Mouse (Mus musculus): ENCODE results near the gene Asb2.

Gene Asb2

GRCm38 (mm10) chr12:103360812-103361211 lies 5.0 kb upstream of the Asb2 start:
- no peak for DNase-seq (ENCODE audit: low read depth, low spot score)

- no peak for DNase-seq (ENCODE audit: low read depth, low spot score)
Measured at GRCm38 (mm10) chr12:103358951-103359801, 3.4 kb upstream of the Asb2 start.

- no peak for DNase-seq (ENCODE audit: low read depth, low spot score)
Measured at GRCm38 (mm10) chr12:103358216-103358615, 2.4 kb upstream of the Asb2 start.

GRCm38 (mm10) chr12:103356415-103356748 lies 581 bp upstream of the Asb2 start:
- DNase-seq (ENCODE audit: low read depth, low spot score), result no peak

GRCm38 (mm10) chr12:103353538-103353937 lies 2.3 kb downstream of the Asb2 start:
- DNase-seq (ENCODE audit: low read depth, low spot score), result no peak

- no peak for DNase-seq (ENCODE audit: low read depth, low spot score)
Measured at GRCm38 (mm10) chr12:103352735-103353134, 3.1 kb downstream of the Asb2 start.

GRCm38 (mm10) chr12:103348506-103348905 lies 7.3 kb downstream of the Asb2 start:
- DNase-seq (ENCODE audit: low read depth, low spot score), result peak; percentile 83

- no peak for DNase-seq (ENCODE audit: low read depth, low spot score)
Measured at GRCm38 (mm10) chr12:103347406-103347805, 8.4 kb downstream of the Asb2 start.

GRCm38 (mm10) chr12:103346945-103347344 lies 8.9 kb downstream of the Asb2 start:
- DNase-seq (ENCODE audit: low read depth, low spot score), result no peak

GRCm38 (mm10) chr12:103344934-103345333 lies 10.9 kb downstream of the Asb2 start:
- no peak for DNase-seq (ENCODE audit: low read depth, low spot score)

- DNase-seq (ENCODE audit: low read depth, low spot score), result no peak
Measured at GRCm38 (mm10) chr12:103343456-103343855, 12.3 kb downstream of the Asb2 start.

GRCm38 (mm10) chr12:103341212-103341611 lies 14.6 kb downstream of the Asb2 start:
- DNase-seq (ENCODE audit: low read depth, low spot score), result peak; percentile 24

GRCm38 (mm10) chr12:103338162-103338798 lies 17.5 kb downstream of the Asb2 start:
- DNase-seq (ENCODE audit: low read depth, low spot score), result no peak

- DNase-seq (ENCODE audit: low read depth, low spot score), result no peak
Measured at GRCm38 (mm10) chr12:103336766-103337165, 19.0 kb downstream of the Asb2 start.

GRCm38 (mm10) chr12:103333426-103333825 lies 22.4 kb downstream of the Asb2 start:
- no peak for DNase-seq (ENCODE audit: low read depth, low spot score)

GRCm38 (mm10) chr12:103332879-103333278 lies 22.9 kb downstream of the Asb2 start:
- no peak for DNase-seq (ENCODE audit: low read depth, low spot score)

GRCm38 (mm10) chr12:103331491-103331890 lies 24.3 kb downstream of the Asb2 start:
- DNase-seq (ENCODE audit: low read depth, low spot score), result no peak

GRCm38 (mm10) chr12:103328448-103329191 lies 27.2 kb downstream of the Asb2 start:
- peak; percentile 6 for DNase-seq (ENCODE audit: low read depth, low spot score)

GRCm38 (mm10) chr12:103327107-103327506 lies 28.7 kb downstream of the Asb2 start:
- no peak for DNase-seq (ENCODE audit: low read depth, low spot score)

GRCm38 (mm10) chr12:103326569-103326968 lies 29.2 kb downstream of the Asb2 start:
- DNase-seq (ENCODE audit: low read depth, low spot score), result no peak

GRCm38 (mm10) chr12:103325156-103325857 lies 30.5 kb downstream of the Asb2 start:
- DNase-seq (ENCODE audit: low read depth, low spot score), result peak; percentile 25

- peak; percentile 32 for DNase-seq (ENCODE audit: low read depth, low spot score)
Measured at GRCm38 (mm10) chr12:103322801-103323200, 33.0 kb downstream of the Asb2 start.
